Mouse (Mus musculus) layer of hippocampus, adult 2 months (tissue): ENCODE data around the gene Tmbim4. TPM values are rescaled to one million over a fixed set of nuclear protein-coding genes. Genes with fewer than 3 reads are reported as not detected.
"Not testable (repeated sequence)": the region's sequence is repeated elsewhere in the genome, so short reads cannot be mapped to it uniquely, and the experiment has no call there.

Experiments used
- DNase-seq, 2 experiments: peaks; one replicate each; pipeline ENCODE4 v3.0.0; 2022; ENCODE audit warnings: low spot score in 2 of 2
- H3K27ac ChIP-seq: fragments of 200-600 bp; 2 replicates; pipeline ENCODE4 v1.8.1; 2022
- H3K4me3 ChIP-seq: fragments of 200-600 bp; 2 replicates; pipeline ENCODE4 v1.8.1; 2022; ENCODE audit warnings: mild to moderate bottlenecking
- CTCF ChIP-seq: fragments of 200-600 bp; conservative IDR thresholded peaks from 2 replicates; pipeline ENCODE4 v1.8.1; 2022; ENCODE audit warnings: antibody characterized with exemption, mild to moderate bottlenecking, moderate library complexity
- total RNA-seq, 2 experiments: library from RNA; stranded (reverse); gene quantifications; 2 replicates each; pipeline ENCODE4 v1.2.3; 2021

Tmbim4 gene
- total RNA-seq, 2 experiments from 2014 or later = 55.6 to 59.0 TPM

- Histone ChIP-seq H3K4me3 (no peak overlapping the region), H3K27ac (no peak overlapping the region)
- TF ChIP-seq CTCF = no peak
- DNase-seq = no peak
These were observed 6.6 kb downstream of the Tmbim4 start for GRCm38 (mm10) chr10:120208015-120208414.

- peak; percentile 70 for TF ChIP-seq CTCF
- Histone ChIP-seq H3K27ac (peak overlapping the region; percentile 91), H3K4me3 (peak overlapping the region; percentile 79)
- DNase-seq = peak; percentile 88 to 89
These were observed 7.5 kb downstream of the Tmbim4 start for GRCm38 (mm10) chr10:120208575-120209538.

- H3K4me3 ChIP-seq = peak overlapping the region; percentile 79
- no peak overlapping the region for H3K27ac ChIP-seq
- no peak for TF ChIP-seq CTCF
- DNase-seq = no peak
These were observed 8.1 kb downstream of the Tmbim4 start for GRCm38 (mm10) chr10:120209539-120209925.

GRCm38 (mm10) chr10:120210096-120210495 is 8.7 kb downstream of the Tmbim4 start:
- DNase-seq = no peak
- Histone ChIP-seq H3K4me3 (no peak overlapping the region), H3K27ac (no peak overlapping the region)
- TF ChIP-seq CTCF = no peak

- H3K4me3 ChIP-seq, DNase-seq, H3K27ac ChIP-seq: not testable (repeated sequence)
These were observed 15.7 kb downstream of the Tmbim4 start for GRCm38 (mm10) chr10:120217099-120217498.

GRCm38 (mm10) chr10:120218996-120219395 is 17.6 kb downstream of the Tmbim4 start:
- H3K27ac ChIP-seq = no peak overlapping the region
- TF ChIP-seq CTCF = no peak
- no peak for DNase-seq
- H3K4me3 ChIP-seq = no peak overlapping the region

GRCm38 (mm10) chr10:120219578-120220359 is 18.4 kb downstream of the Tmbim4 start:
- DNase-seq = no peak
- no peak for TF ChIP-seq CTCF
- H3K27ac ChIP-seq = no peak overlapping the region
- H3K4me3 ChIP-seq = no peak overlapping the region

- TF ChIP-seq CTCF = no peak
These were observed 19.4 kb downstream of the Tmbim4 start for GRCm38 (mm10) chr10:120220776-120221175.

GRCm38 (mm10) chr10:120226871-120227661 is 25.7 kb downstream of the Tmbim4 start, which contains the start of gene Llph:
TSS of gene Llph (plus strand) at chr10:120227070.
- peak within 1 kb of the TSS; percentile 89 for H3K27ac ChIP-seq
- TF ChIP-seq CTCF = no peak
- peak; percentile 83 to 88 for DNase-seq
- peak within 1 kb of the TSS; percentile 87 for H3K4me3 ChIP-seq

More at GRCm38 (mm10) chr10:120220776-120221175, 19.4 kb downstream of the Tmbim4 start:
- no peak overlapping the region for H3K27ac ChIP-seq
- DNase-seq = no peak
- no peak overlapping the region for H3K4me3 ChIP-seq

- DNase-seq = peak; percentile 35 to 61
- H3K4me3 ChIP-seq = no peak overlapping the region
These were observed 30.3 kb downstream of the Tmbim4 start for GRCm38 (mm10) chr10:120231718-120232117.

GRCm38 (mm10) chr10:120233655-120234367 is 32.4 kb downstream of the Tmbim4 start:
- peak; percentile 92 for TF ChIP-seq CTCF
- Histone ChIP-seq H3K4me3 (no peak overlapping the region), H3K27ac (no peak overlapping the region)
- DNase-seq = peak; percentile 46 to 75

More at GRCm38 (mm10) chr10:120231718-120232117, 30.3 kb downstream of the Tmbim4 start:
- H3K27ac ChIP-seq = no peak overlapping the region
- TF ChIP-seq CTCF = peak; percentile 91

GRCm38 (mm10) chr10:120236855-120237254 is 35.5 kb downstream of the Tmbim4 start:
- no peak for TF ChIP-seq CTCF
- DNase-seq = no peak
- H3K27ac ChIP-seq = no peak overlapping the region

More at GRCm38 (mm10) chr10:120236855-120237254, 35.5 kb downstream of the Tmbim4 start:
- H3K4me3 ChIP-seq = no peak overlapping the region
